Mouse (Mus musculus) heart, postnatal 0 days (tissue): ENCODE measurements around the gene Kazn.

Source experiments
- CTCF ChIP-seq: IDR thresholded peaks from 2 replicates; pipeline ENCODE4 v1.5.1; 2016; ENCODE audit warnings: antibody characterized with exemption, control low read depth, low read depth
- EP300 ChIP-seq: IDR thresholded peaks from 2 replicates; pipeline ENCODE4 v1.6.1; 2016; ENCODE audit warnings: antibody characterized with exemption, low read depth

DNA sequence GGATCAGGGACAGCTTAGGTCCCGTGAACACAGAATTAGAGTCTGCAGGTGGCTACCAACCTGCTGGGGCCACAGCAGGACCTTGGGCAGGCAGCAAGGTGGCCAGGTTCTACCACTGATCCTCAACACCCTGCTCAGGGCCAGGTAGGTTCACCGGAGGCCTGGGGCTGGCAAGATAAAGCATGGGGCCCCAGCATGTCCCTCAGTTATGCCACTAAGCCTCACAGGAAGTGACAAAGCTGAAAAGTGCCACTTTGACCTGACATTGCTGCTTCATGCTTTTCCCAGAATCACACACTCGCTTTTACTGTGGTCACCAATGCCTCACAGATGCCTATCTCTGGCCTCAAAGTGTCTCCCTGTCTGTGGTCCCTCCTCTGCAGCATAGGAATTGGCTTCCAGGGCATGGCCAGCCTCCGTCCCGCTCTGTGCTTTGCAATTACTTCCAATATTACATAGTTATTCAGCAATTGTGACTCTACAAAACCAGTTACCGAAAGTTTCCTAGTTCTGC lies 111.9 kb downstream of the Kazn start:
- TF ChIP-seq CTCF (no peak), EP300 (no peak; the same call in 1 of the 2 replicates)
